Mouse (Mus musculus) liver, adult 2 months (tissue): ENCODE measurements at regions not wholly inside any gene's neighbourhood (a gene's known extent, or its start where the extent isn't known, plus 50 kb on each side); places are given as distances from the start of the nearest gene placed in this dataset.

Experiments
- CTCF ChIP-seq: fragments of 200-500 bp; IDR thresholded peaks from 2 replicates; pipeline ENCODE4 v1.5.1; 2011; ENCODE audit warnings: low read depth, low read length, control low read depth
- POLR2A ChIP-seq: fragments of 200-500 bp; IDR thresholded peaks from 2 replicates; pipeline ENCODE4 v1.6.1; 2011; ENCODE audit warnings: low read length, control low read depth; ENCODE audit not compliant: insufficient read depth; ENCODE audit errors: extremely low read depth

DNA sequence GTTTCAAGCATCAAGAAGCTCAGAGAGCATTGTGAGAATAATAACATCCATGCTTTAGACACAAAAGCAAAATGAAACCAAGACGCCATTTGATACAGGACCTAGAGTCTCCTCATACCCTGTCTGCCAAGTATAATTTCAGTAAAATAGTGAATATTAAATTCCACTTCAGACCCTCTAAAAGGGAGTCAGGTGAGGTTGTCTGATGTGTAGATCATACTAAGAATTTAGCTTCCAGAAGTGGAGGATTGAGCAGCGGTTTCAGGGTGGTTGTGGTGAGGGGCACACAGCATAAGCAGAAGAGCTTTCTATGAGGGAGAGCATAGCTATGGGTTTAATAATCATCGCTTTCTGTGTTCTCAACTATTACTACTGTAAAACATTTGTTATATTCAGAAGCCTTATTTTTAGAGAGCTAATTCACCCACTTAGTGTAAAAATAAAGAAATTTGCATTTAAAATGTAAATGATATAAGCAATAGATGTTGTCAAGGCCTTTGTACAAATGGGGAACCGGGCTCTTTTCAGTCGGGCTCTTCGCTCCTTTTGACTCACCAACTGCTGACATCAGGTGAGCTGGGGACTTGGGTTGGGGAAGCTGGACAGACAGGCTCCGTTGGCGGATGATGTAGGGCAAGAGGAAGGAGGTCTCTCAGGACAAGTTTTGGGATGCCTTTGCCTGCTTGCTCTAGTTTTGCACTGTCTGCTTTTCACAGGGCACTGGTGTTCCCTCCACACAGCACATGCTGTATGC lies 85.2 kb upstream of the Ankrd1 start:
- TF ChIP-seq POLR2A = no peak
- TF ChIP-seq CTCF = no peak
